In genomic region chr15:7879956-7880355, GRCm38 (mm10) we compare ENCODE assay signal across 27 mouse cellular contexts.
DNase-seq lines count a peak whose midpoint lies in the region; ATAC-seq lines count a peak whose summit lies in the region.
"Had no signal": no experiment of that assay in that cellular context is flagged by ENCODE, and none has a peak within 500 bp of the region (broad histone marks: within the 10 kb centered on the region; RNA-seq: fewer than 3 reads in every experiment).

No protein-coding gene starts in this region.

- no peak overlapping the region for H3K27ac ChIP-seq in kidney, embryonic 14.5 days (ENCODE audit: low read depth, low read length)
- H3K27ac ChIP-seq in midbrain, embryonic 13.5 days: no peak overlapping the region
- no peak overlapping the region for H3K27ac ChIP-seq in midbrain, embryonic 11.5 days (ENCODE audit: low read depth, low read length)
- H3K27ac ChIP-seq in midbrain, embryonic 16.5 days (ENCODE audit: low read length): no peak overlapping the region
- H3K27ac ChIP-seq: embryonic facial prominence, embryonic 15.5 days; heart, embryonic 15.5 days; layer of hippocampus, adult 2 months; limb, embryonic 12.5 days; neural tube, embryonic 12.5 days; stomach, embryonic 15.5 days had no signal

- H3K9ac ChIP-seq in kidney, embryonic 14.5 days (ENCODE audit: low read depth, low read length): no peak overlapping the region
- H3K9ac ChIP-seq in midbrain, embryonic 13.5 days (replicated peaks): no peak overlapping the region
- no peak overlapping the region for H3K9ac ChIP-seq in midbrain, embryonic 11.5 days (ENCODE audit: low read length)
- H3K9ac ChIP-seq in midbrain, embryonic 16.5 days (ENCODE audit: low read depth, low read length): no peak overlapping the region
- H3K9ac ChIP-seq: embryonic facial prominence, embryonic 15.5 days; heart, embryonic 15.5 days; limb, embryonic 12.5 days; neural tube, embryonic 12.5 days; stomach, embryonic 15.5 days had no signal

- no peak overlapping the region for H3K4me3 ChIP-seq in kidney, embryonic 14.5 days (ENCODE audit: low read length)
- H3K4me3 ChIP-seq in midbrain, embryonic 13.5 days (replicated peaks): no peak overlapping the region
- H3K4me3 ChIP-seq in midbrain, embryonic 11.5 days (ENCODE audit: low read depth, low read length): no peak overlapping the region
- no peak overlapping the region for H3K4me3 ChIP-seq in midbrain, embryonic 16.5 days (ENCODE audit: low read depth, low read length)
- H3K4me3 ChIP-seq: embryonic facial prominence, embryonic 15.5 days; heart, embryonic 15.5 days; layer of hippocampus, adult 2 months; limb, embryonic 12.5 days; neural tube, embryonic 12.5 days; stomach, embryonic 15.5 days had no signal

- H3K4me2 ChIP-seq in kidney, embryonic 14.5 days (replicated peaks; ENCODE audit: low read depth, low read length): no peak overlapping the region
- H3K4me2 ChIP-seq in midbrain, embryonic 13.5 days (replicated peaks): no peak overlapping the region
- H3K4me2 ChIP-seq in midbrain, embryonic 11.5 days: no peak overlapping the region
- H3K4me2 ChIP-seq in midbrain, embryonic 16.5 days (ENCODE audit: low read length): no peak overlapping the region
- H3K4me2 ChIP-seq: embryonic facial prominence, embryonic 15.5 days; heart, embryonic 15.5 days; limb, embryonic 12.5 days; liver, embryonic 11.5 days; neural tube, embryonic 12.5 days; stomach, embryonic 15.5 days had no signal

- H3K27me3 ChIP-seq in kidney, embryonic 14.5 days (ENCODE audit: control insufficient read depth, insufficient read depth, low read length): no peaks in the 10 kb centered on the region
- H3K27me3 ChIP-seq in midbrain, embryonic 13.5 days: peaks cover 11% of the 10 kb centered on the region; the same call in 1 of the 2 replicates
- H3K27me3 ChIP-seq in midbrain, embryonic 11.5 days (ENCODE audit: control insufficient read depth, insufficient read depth, low read length): no peaks in the 10 kb centered on the region
- no peaks in the 10 kb centered on the region for H3K27me3 ChIP-seq in midbrain, embryonic 16.5 days (ENCODE audit: control insufficient read depth, insufficient read depth, low read depth, low read length)
- H3K27me3 ChIP-seq: embryonic facial prominence, embryonic 15.5 days; heart, embryonic 15.5 days; limb, embryonic 12.5 days; neural tube, embryonic 12.5 days; stomach, embryonic 15.5 days had no signal

- ATAC-seq in kidney, embryonic 14.5 days (ENCODE audit: low FRiP score, low TSS enrichment): peak; percentile 78
- peak; percentile 49 for ATAC-seq in midbrain, embryonic 13.5 days
- no peak for ATAC-seq in midbrain, embryonic 11.5 days (ENCODE audit: low FRiP score)
- 0 out of 2 replicates have a peak, but pooled peaks have one; percentile 10 for ATAC-seq in midbrain, embryonic 16.5 days
- ATAC-seq: activated CD4-positive, CD25-positive, alpha-beta regulatory T cell, adult 4 months; forebrain, embryonic 14.5 days had no signal

- peaks cover 6% of the 10 kb centered on the region; the same call in 1 of the 2 replicates for H3K36me3 ChIP-seq in kidney, embryonic 14.5 days (ENCODE audit: control insufficient read depth, insufficient read depth, low read length)
- H3K36me3 ChIP-seq in midbrain, embryonic 13.5 days: peaks cover 12% of the 10 kb centered on the region
- H3K36me3 ChIP-seq in midbrain, embryonic 11.5 days (ENCODE audit: control insufficient read depth, insufficient read depth, low read length): no peaks in the 10 kb centered on the region; the same call in 1 of the 2 replicates
- 0 out of 2 replicates have a peak, but pooled peaks cover 2% of the 10 kb centered on the region for H3K36me3 ChIP-seq in midbrain, embryonic 16.5 days (ENCODE audit: control insufficient read depth, insufficient read depth, low read length)

- DNase-seq in cerebellum, postnatal 10 days: peak; percentile 33 to 48
- no peak for DNase-seq in cerebellum, adult 11 months
- no peak for DNase-seq in kidney, postnatal 4 days
- no peak for DNase-seq in midbrain, embryonic 11.5 days (ENCODE audit: low spot score, missing footprints)
- DNase-seq in frontal cortex, adult 2 months (ENCODE audit: extremely low spot score in 1 of 2, low spot score in 1 of 2): no peak
- DNase-seq: adrenal gland, postnatal 14 days; cerebellum, adult 9-10 months; gastrocnemius, postnatal 36 days; heart, postnatal 36 days; kidney, adult 8-10 months; lung, adult 18-20 months; lung, postnatal 14 days; retina, postnatal 1 day; right cerebral cortex, postnatal 25 days; thymus, postnatal 25 days had no signal

- WGBS in kidney, embryonic 14.5 days: 48% methylated on average over 7 of the region's 7 CpGs
- 48% methylated on average over 7 of the region's 7 CpGs for WGBS in midbrain, embryonic 13.5 days
- 54% methylated on average over 7 of the region's 7 CpGs for WGBS in midbrain, embryonic 11.5 days
- WGBS in midbrain, embryonic 16.5 days: 48% methylated on average over 7 of the region's 7 CpGs

- H3K9me3 ChIP-seq in kidney, embryonic 14.5 days (ENCODE audit: control insufficient read depth, low read length): no peaks in the 10 kb centered on the region
- H3K9me3 ChIP-seq in midbrain, embryonic 13.5 days: peaks cover 6% of the 10 kb centered on the region
- no peaks in the 10 kb centered on the region for H3K9me3 ChIP-seq in midbrain, embryonic 11.5 days (ENCODE audit: control insufficient read depth, low read length)
- no peaks in the 10 kb centered on the region for H3K9me3 ChIP-seq in midbrain, embryonic 16.5 days (replicated peaks; ENCODE audit: control insufficient read depth, low read length, poor library complexity, severe bottlenecking)
- H3K9me3 ChIP-seq: embryonic facial prominence, embryonic 15.5 days; heart, embryonic 15.5 days; neural tube, embryonic 12.5 days; stomach, embryonic 15.5 days had no signal

- H3K4me1 ChIP-seq in kidney, embryonic 14.5 days (ENCODE audit: control insufficient read depth, insufficient read depth, low read length): 0 out of 2 replicates have a peak, but pooled peaks cover under 1% of the 10 kb centered on the region
- H3K4me1 ChIP-seq in midbrain, embryonic 13.5 days (replicated peaks): peaks cover 26% of the 10 kb centered on the region
- H3K4me1 ChIP-seq in midbrain, embryonic 11.5 days (ENCODE audit: control insufficient read depth, insufficient read depth, low read length): peaks cover 23% of the 10 kb centered on the region
- 0 out of 2 replicates have a peak, but pooled peaks cover 2% of the 10 kb centered on the region for H3K4me1 ChIP-seq in midbrain, embryonic 16.5 days (ENCODE audit: control insufficient read depth, insufficient read depth, low read length)
- H3K4me1 ChIP-seq: limb, embryonic 12.5 days; stomach, embryonic 15.5 days had no signal

Comparison
In these comparisons a context has a peak if more than half of its experiments do, and no peak if none do; other contexts are left out.
1. DNase-seq: peak in cerebellum, postnatal 10 days (2 of 2); none in cerebellum, adult 11 months (single experiment), kidney, postnatal 4 days (0 of 2), midbrain, embryonic 11.5 days (single experiment) and frontal cortex, adult 2 months (0 of 2).